Mouse (Mus musculus) ES-Bruce4 (cell line): ENCODE data around the gene Shisa9. TPM values are rescaled to one million over a fixed set of nuclear protein-coding genes. Genes with fewer than 3 reads are reported as not detected.

Experiments used
- H3K27ac ChIP-seq: 2 replicates; pipeline ENCODE4 v1.5.1; 2012; ENCODE audit warnings: low read length, inconsistent platforms; ENCODE audit not compliant: insufficient read depth
- H3K27me3 ChIP-seq: 2 replicates; pipeline ENCODE4 v1.6.1; 2012; ENCODE audit warnings: mild to moderate bottlenecking, low read length, inconsistent platforms; ENCODE audit not compliant: control insufficient read depth, poor library complexity, insufficient read depth, severe bottlenecking
- H3K36me3 ChIP-seq: 2 replicates; pipeline ENCODE4 v1.6.1; 2012; ENCODE audit warnings: inconsistent platforms, mild to moderate bottlenecking, low read length, moderate library complexity; ENCODE audit not compliant: control insufficient read depth, poor library complexity, insufficient read depth, severe bottlenecking
- H3K4me1 ChIP-seq: one replicate; pipeline ENCODE4 v1.8.1; 2011; ENCODE audit warnings: low read length; ENCODE audit not compliant: control insufficient read depth, insufficient read depth
- H3K4me3 ChIP-seq: 2 replicates; pipeline ENCODE4 v1.5.1; 2011; ENCODE audit warnings: low read depth, mild to moderate bottlenecking, low read length
- H3K9ac ChIP-seq: 2 replicates; pipeline ENCODE4 v1.6.1; 2012; ENCODE audit warnings: low read depth, mild to moderate bottlenecking, inconsistent platforms; ENCODE audit not compliant: poor library complexity, severe bottlenecking
- H3K9me3 ChIP-seq: replicated peaks from 2 replicates; pipeline ENCODE4 v1.6.1; 2012; ENCODE audit warnings: mild to moderate bottlenecking, low read length, inconsistent platforms; ENCODE audit not compliant: control insufficient read depth, poor library complexity, insufficient read depth, severe bottlenecking
- CTCF ChIP-seq: IDR thresholded peaks from one replicate; pipeline ENCODE4 v1.8.1; 2011; ENCODE audit warnings: low read depth, low read length
- EP300 ChIP-seq: IDR thresholded peaks from 2 replicates; pipeline ENCODE4 v1.6.1; 2011; ENCODE audit warnings: low read depth, low read length; ENCODE audit not compliant: insufficient read depth
- POLR2A ChIP-seq: IDR thresholded peaks from one replicate; pipeline ENCODE4 v1.8.1; 2011; ENCODE audit warnings: low read length; ENCODE audit not compliant: insufficient read depth
- polyA plus RNA-seq: library from polyadenylated mRNA; stranded (reverse); fragments of >200 nt; gene quantifications from 2 replicates; pipeline ENCODE4 v1.2.4, GENCODE M21; 2011; ENCODE audit warnings: low read depth; ENCODE audit not compliant: missing spikeins, insufficient read depth, insufficient read length

Shisa9 gene
- polyA plus RNA-seq, 1 experiment: 0.46 TPM

DNA sequence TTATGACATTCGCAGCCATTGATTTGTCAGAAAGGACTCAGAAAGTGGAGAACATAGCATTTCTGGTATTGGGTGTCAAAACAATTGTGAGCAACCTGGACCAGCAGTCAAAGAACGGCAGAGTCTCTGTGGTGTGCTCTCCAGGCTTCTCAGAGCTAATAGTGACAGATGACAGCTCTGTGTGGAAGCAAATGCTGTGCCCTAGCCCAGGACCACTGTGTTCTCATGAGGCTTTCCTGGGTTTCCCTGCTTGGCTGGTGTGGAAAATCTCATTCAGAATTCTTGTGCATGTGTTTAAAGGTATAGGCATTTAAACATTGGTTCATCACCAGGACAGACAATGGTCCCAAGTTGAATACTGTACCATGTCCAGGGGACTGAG, 234.2 kb downstream of the Shisa9 start:
- Histone ChIP-seq H3K4me3 (no peak overlapping the region), H3K9me3 (no peaks in the 10 kb centered on the region), H3K36me3 (no peaks in the 10 kb centered on the region), H3K27ac (no peak overlapping the region), H3K27me3 (no peaks in the 10 kb centered on the region), H3K9ac (no peak overlapping the region), H3K4me1 (no peaks in the 10 kb centered on the region)
- TF ChIP-seq POLR2A (no peak), EP300 (no peak), CTCF (no peak)

- H3K4me1 ChIP-seq: no peaks in the 10 kb centered on the region
- TF ChIP-seq POLR2A: no peak
- no peak for TF ChIP-seq CTCF
- TF ChIP-seq EP300: no peak
- H3K9me3 ChIP-seq: no peaks in the 10 kb centered on the region
Measured at GRCm38 (mm10) chr16:12219821-12220220, 235.9 kb downstream of the Shisa9 start.

DNA sequence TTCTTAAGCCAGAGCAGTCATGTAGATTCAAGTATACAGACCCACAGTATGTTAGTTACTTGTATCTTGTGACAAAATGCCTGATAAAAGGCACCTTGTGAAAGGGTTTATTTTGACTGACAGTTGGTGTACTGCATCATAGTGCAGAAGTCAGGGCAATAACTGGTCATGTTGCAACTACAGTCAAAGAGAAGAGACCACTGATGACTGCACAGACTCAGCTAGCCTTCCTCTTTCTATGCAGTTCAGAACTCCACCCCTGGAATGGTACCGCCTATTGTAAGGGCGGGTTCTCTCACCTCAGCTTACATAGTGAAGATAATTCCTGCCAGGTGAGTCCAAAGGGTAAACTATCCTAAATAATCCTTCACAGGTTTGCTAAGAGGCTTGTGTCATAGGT, 239.6 kb downstream of the Shisa9 start:
- Histone ChIP-seq H3K4me1 (no peaks in the 10 kb centered on the region), H3K27me3 (no peaks in the 10 kb centered on the region), H3K9ac (no peak overlapping the region), H3K36me3 (no peaks in the 10 kb centered on the region), H3K9me3 (no peaks in the 10 kb centered on the region), H3K27ac (no peak overlapping the region), H3K4me3 (no peak overlapping the region)
- TF ChIP-seq CTCF (no peak), EP300 (no peak), POLR2A (no peak)

More at GRCm38 (mm10) chr16:12219821-12220220, 235.9 kb downstream of the Shisa9 start:
- Histone ChIP-seq H3K27me3 (no peaks in the 10 kb centered on the region), H3K36me3 (no peaks in the 10 kb centered on the region), H3K4me3 (no peak overlapping the region), H3K9ac (no peak overlapping the region), H3K27ac (no peak overlapping the region)

DNA sequence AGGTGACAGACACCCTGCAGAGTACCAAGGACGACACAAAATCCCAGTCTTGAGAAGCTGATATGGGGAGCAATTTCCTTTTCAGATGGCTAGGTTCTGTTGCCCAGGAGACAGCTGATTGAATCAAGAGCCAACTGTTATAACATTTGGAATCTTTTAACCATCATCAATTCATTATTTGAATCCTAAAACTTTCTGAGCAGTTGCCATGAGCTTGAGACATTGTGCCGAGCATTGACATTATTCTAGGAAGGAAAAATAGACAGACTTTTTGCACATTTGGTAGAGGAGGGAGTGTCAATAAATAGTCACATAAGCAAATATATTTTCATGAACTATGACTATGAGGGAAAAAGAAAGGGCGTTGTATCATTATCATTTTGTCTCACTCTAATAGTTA, 243.0 kb downstream of the Shisa9 start:
- Histone ChIP-seq H3K4me3 (no peak overlapping the region), H3K4me1 (no peaks in the 10 kb centered on the region), H3K36me3 (no peaks in the 10 kb centered on the region), H3K27me3 (no peaks in the 10 kb centered on the region), H3K27ac (no peak overlapping the region), H3K9me3 (no peaks in the 10 kb centered on the region), H3K9ac (no peak overlapping the region)
- no peak for TF ChIP-seq EP300
- no peak for TF ChIP-seq POLR2A
- TF ChIP-seq CTCF: no peak

GRCm38 (mm10) chr16:12233288-12233687, 249.4 kb downstream of the Shisa9 start:
- Histone ChIP-seq H3K36me3 (no peaks in the 10 kb centered on the region), H3K27ac (no peak overlapping the region), H3K27me3 (no peaks in the 10 kb centered on the region), H3K4me1 (no peaks in the 10 kb centered on the region), H3K9ac (no peak overlapping the region), H3K4me3 (no peak overlapping the region), H3K9me3 (no peaks in the 10 kb centered on the region)
- TF ChIP-seq POLR2A (no peak), EP300 (no peak), CTCF (no peak)

DNA sequence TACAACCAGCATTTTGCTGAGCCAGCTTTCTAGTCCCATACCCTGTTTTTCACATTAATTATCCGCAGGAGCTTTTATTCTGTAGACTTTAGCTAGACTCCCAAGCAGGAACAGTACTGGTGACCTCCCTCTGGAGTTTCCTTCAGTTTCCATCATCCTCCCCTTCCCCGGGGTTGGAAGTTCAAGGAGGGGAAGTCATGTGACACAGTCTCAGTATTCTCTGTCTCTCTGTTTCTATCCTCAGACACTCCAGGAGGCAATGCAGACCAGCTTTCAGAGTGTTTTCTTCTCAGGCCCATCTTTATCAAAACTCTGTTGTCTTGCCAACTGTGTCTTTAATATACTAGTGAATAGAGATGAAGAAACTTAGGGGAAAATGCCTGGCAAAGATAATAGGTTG, 250.4 kb downstream of the Shisa9 start:
- Histone ChIP-seq H3K27me3 (no peaks in the 10 kb centered on the region), H3K27ac (no peak overlapping the region), H3K4me3 (no peak overlapping the region), H3K9ac (no peak overlapping the region), H3K9me3 (no peaks in the 10 kb centered on the region), H3K36me3 (no peaks in the 10 kb centered on the region), H3K4me1 (no peaks in the 10 kb centered on the region)
- no peak for TF ChIP-seq CTCF
- no peak for TF ChIP-seq POLR2A
- no peak for TF ChIP-seq EP300

DNA sequence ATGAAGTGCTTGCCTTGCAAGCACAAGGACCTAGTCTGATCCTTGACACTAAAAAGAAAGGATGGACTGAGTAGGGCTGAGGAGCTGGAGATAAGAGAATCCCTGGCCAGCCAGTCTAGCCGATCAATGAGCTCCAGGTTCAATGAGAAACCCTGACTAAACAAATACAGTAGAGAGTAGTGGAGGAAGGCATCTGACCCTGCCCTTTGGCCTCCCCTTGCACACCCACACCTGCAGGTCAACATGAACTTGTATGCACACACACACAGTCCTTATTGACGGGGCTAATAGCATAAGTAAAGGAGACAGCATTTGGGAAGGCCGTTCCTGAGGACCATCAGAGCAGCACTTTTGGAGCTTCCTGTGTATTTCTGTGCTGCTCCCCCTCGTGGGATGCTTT, 254.7 kb downstream of the Shisa9 start:
- Histone ChIP-seq H3K27ac (no peak overlapping the region), H3K9me3 (no peaks in the 10 kb centered on the region), H3K9ac (no peak overlapping the region), H3K36me3 (no peaks in the 10 kb centered on the region), H3K4me1 (no peaks in the 10 kb centered on the region), H3K4me3 (no peak overlapping the region), H3K27me3 (no peaks in the 10 kb centered on the region)
- no peak for TF ChIP-seq CTCF
- no peak for TF ChIP-seq POLR2A
- TF ChIP-seq EP300: no peak
